Mouse (Mus musculus) ovary, postnatal 10 days (tissue): ENCODE results near the gene Vipr1.

Experiments
- DNase-seq: peaks from one replicate; pipeline ENCODE4 v3.0.0; 2022; ENCODE audit warnings: low spot score

Gene Vipr1

GRCm38 (mm10) chr9:121677476-121677875 is 35.0 kb downstream of the Vipr1 start:
- no peak for DNase-seq

DNA sequence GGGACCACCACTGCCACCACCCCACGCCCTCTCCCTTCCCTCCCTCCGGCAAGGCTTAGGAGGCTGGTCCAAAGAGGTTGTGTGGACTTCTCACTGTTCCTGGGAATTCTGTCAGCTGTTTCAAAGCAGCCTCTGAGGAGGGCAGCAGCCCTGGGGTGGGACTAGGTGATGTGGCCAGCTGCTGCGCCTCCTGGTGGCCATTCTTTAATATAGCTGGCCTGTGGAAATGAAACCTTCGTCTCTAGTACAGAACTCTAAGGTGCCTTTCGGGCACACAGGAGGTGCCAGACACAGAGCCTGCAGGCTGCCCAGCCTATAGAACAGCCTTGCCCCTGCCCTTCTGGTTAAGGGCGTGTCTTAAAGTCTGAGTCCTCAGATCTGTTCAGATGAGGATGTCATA is 37.0 kb downstream of the Vipr1 start:
- DNase-seq: no peak

DNA sequence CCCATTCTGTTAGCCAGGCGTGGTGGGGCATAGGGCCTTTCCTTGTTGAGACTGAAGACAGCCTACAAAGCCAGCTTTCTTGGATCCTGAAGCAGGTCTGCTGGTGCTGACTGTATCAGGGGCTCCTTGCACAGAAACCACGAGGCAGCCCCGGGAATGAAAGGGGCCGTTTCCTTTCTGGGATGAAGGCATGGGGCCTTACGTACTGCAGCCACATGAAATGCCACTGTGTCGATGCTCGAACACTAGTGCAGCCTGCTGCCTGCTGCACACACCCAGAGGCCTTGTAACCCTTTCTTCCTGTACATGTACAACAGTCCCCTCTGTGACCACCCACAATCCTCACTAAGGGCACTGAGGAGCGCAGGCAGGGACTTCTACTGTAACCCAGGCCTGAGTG is 38.7 kb downstream of the Vipr1 start:
- DNase-seq: no peak

- DNase-seq: no peak
Measured at GRCm38 (mm10) chr9:121682037-121682680, 39.6 kb downstream of the Vipr1 start.

DNA sequence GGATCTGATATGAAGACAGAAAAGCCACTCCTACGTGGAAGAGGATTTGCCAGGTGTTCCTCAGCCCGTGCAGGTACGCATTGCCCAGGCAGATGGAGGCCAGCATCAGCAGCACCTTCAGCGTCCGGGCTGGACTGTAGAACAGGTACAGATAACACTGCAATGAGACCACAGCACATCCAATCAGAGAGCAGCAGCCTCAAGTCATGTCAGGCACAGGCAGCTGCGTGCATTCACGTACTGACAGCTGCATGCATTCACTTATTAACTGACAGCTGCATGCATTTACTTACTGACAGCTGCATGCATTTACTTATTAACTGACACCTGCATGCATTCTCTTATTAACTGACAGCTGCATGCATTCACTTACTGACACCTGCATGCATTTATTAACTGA is 42.2 kb downstream of the Vipr1 start:
- DNase-seq: no peak

DNA sequence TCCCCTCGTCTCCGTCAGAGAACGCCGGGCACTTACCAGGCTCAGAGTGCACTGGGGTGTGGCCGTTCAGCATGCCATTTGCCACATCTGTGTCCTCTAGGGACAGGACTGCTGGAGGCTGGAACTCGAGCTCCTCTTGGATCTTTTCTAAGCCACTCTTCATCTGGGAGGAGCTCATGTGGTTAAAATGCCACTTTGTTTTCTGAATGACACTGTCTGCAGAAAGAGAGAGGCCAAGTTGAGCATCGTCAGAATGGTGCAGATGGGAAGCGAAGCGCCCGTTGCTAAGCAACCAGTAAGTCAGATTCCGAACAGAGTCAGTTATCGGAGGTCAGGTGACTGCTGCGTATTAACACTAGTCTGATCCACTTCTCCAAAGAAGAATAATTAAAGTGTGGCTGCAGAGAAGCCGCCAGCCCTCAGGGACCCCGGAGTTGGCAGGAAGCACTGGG is 47.7 kb downstream of the Vipr1 start:
- DNase-seq: no peak

GRCm38 (mm10) chr9:121690734-121691133 is 48.2 kb downstream of the Vipr1 start:
- no peak for DNase-seq

GRCm38 (mm10) chr9:121694736-121695135 is 52.2 kb downstream of the Vipr1 start:
- no peak for DNase-seq

GRCm38 (mm10) chr9:121696626-121697025 is 54.1 kb downstream of the Vipr1 start:
- DNase-seq: no peak

- no peak for DNase-seq
Measured at GRCm38 (mm10) chr9:121697150-121698049, 54.9 kb downstream of the Vipr1 start.

DNA sequence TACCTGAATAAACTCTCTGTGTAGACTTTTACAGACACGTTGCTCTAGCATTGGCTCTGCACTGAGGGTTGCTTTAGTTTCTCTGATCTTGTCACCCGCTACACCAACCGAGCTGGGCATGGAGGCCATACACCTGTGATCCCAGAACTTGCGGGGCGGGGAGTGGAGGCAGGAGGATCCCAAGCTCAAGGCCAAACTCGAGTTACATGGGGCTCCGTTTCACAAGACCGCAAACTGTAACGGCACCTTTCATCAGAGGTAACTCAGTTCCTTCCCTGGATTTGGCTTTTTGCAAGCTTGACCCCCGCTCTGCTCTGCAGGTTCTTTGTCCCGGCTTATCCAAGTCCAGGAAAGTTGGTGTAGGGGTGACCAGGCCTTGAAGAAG is 61.7 kb downstream of the Vipr1 start:
- DNase-seq: no peak

- DNase-seq: peak; percentile 85
Measured at GRCm38 (mm10) chr9:121704646-121705625, 62.4 kb downstream of the Vipr1 start, which contains the start of gene Sec22c. TSS of gene Sec22c (minus strand) at chr9:121705490.

DNA sequence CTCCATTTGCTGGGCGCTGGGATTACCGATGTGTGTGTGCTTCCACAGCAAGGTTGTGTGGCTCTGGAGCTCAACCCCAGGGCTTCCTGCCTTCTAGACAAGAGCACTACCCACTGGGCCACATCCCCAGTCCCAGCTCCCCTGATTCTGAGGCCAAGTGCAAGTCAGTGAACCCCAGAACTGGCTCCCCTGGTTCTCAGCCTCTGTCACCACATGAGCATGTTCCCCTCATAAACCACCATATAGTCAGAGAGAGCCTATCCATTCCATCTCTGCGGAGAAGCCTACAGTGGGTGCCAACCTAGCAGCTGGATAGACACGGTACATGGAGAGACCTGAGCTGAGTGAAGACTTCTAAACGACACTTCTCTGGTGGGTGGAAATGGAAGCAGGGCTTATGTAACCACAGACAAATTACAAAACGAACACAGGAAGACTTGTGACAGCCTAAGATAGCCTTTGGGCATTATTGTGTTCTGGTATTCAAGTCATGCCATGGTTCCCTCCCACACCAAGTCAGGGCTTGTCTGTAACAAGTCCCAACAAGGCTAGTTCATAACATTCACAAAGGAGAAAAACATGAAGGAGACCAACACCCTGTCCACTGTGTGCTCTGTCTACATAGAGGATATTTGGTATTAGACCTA is 63.6 kb downstream of the Vipr1 start:
- no peak for DNase-seq

GRCm38 (mm10) chr9:121707801-121708200 is 65.3 kb downstream of the Vipr1 start:
- DNase-seq: no peak

GRCm38 (mm10) chr9:121708506-121709486 is 66.3 kb downstream of the Vipr1 start:
- no peak for DNase-seq

GRCm38 (mm10) chr9:121709898-121710583 is 67.5 kb downstream of the Vipr1 start, which contains the start of gene Ss18l2:
TSS of gene Ss18l2 (plus strand) at chr9:121710329.
- peak; percentile 94 for DNase-seq

DNA sequence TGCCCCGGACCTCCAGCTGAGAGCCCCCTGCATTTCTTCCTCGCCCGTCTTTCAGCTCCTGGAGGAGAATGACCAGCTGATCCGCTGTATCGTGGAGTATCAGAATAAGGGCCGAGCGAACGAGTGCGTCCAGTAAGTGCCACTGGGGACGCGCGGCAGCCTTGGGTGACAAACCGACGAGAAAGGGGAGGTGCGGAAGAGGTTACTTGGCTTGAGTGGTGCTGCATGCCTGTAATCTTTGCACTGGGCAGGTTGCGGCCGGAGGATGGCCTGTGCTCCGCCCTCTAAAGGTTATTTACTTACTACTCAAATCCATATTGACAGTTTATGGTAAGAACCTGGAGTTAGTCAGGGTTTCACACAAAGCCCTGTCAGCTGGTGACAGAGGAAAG is 68.1 kb downstream of the Vipr1 start:
- no peak for DNase-seq

DNA sequence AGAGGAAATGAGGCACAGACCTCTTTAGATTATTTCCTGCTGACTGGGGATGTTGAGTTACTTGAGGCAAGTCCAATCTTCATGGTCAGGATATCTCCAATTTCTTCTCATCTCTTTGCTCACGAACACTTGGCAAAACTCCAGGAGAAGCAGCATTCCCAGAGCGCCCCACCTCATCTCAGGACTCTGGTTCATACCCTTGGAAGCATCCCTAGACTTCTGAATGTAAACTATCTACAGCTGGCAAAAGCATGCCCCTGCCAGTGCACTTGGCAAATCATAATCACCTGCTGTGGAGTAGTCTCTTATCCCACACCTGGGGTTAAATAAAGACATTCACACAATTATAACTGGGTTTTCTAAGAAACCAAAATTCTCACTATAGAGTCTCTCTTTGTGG is 74.5 kb downstream of the Vipr1 start:
- no peak for DNase-seq

DNA sequence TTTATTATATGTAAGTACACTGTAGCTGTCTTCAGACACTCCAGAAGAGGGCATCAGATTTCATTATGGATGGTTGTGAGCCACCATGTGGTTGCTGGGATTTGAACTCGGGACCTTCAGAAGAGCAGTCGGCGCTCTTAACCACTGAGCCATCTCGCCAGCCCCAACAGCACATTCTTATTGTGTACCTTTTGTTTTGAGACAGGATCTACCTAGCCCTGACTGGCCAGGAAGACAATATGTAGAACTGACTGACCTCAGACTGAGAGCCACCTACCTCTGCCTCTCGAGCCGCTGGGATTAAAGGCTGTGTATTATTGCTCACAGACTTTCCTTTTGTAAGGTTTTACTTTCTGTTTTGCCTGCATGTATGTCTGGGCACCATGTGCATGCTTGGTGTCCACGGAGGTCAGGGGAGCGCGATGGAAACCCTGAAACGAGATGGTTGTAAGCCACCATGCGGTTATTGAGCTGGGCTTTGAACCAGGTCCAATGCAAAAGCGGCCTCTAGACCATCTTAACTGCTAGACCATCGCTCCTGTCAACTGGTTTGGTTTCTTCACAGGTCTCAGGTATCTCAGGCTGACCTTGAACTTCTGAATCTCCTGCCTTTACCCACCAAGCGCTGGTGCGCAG is 75.7 kb downstream of the Vipr1 start:
- no peak for DNase-seq
